Mouse (Mus musculus) bone marrow macrophage, adult 2 months (primary cell): Measurements from ENCODE around the gene Rsph10b.

Experiments
- CTCF ChIP-seq: IDR thresholded peaks from 2 replicates; pipeline ENCODE4 v1.5.1; 2012; ENCODE audit warnings: low read depth, mild to moderate bottlenecking, low read length, moderate library complexity
- POLR2A ChIP-seq: IDR thresholded peaks from 2 replicates; pipeline ENCODE4 v1.6.1; 2012; ENCODE audit warnings: mild to moderate bottlenecking, low read depth, low read length, borderline replicate concordance

DNA sequence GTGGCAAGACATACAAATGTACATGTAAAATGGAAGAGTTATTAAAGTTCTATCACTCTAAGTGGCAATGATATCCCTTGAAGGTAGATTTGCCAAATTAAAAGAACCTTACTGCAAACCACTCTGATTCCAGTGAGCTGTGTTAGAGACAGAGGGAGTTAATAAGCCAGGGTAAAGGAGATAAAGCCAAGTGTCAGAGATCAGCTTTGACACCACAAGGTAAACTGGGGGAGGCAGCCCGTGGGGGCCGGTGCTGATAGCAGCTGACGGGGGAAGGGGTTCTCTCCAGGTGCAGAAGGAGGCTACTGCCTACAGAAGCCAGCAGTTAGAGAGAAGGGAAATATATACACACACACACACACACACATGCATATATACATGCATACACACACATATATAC is 39.8 kb downstream of the Rsph10b start:
- no peak for TF ChIP-seq CTCF
- TF ChIP-seq POLR2A, result no peak
